Mouse (Mus musculus) liver, embryonic 14.5 days (tissue): ENCODE data around the gene Ddx5. TPM values are rescaled to one million over a fixed set of nuclear protein-coding genes. Genes with fewer than 3 reads are reported as not detected.

Source experiments
- ATAC-seq: fragments of 200-750 bp; cut with Nextera tagmentation; 2 replicates; pipeline ENCODE4 v1.8.0; 2017; ENCODE audit warnings: moderate number of reproducible peaks, mild to moderate bottlenecking, moderate library complexity; ENCODE audit not compliant: insufficient read depth
- DNase-seq, 3 experiments: peaks; one replicate each; pipeline ENCODE4 v3.0.0-alpha.2; 2012 to 2013; ENCODE audit warnings: low read depth in 3 of 3, low spot score in 3 of 3
- H3K27ac ChIP-seq: fragments of 300-500 bp; sonication (generic); 2 replicates; pipeline ENCODE4 v1.5.1; 2014; ENCODE audit warnings: moderate library complexity, mild to moderate bottlenecking, control low read depth, inconsistent platforms
- H3K27me3 ChIP-seq: fragments of 300-500 bp; sonication (generic); 2 replicates; pipeline ENCODE4 v1.6.1; 2014; ENCODE audit warnings: mild to moderate bottlenecking, low read length, moderate library complexity; ENCODE audit not compliant: control insufficient read depth, insufficient read depth
- H3K36me3 ChIP-seq: fragments of 300-500 bp; sonication (generic); replicated peaks from 2 replicates; pipeline ENCODE4 v1.6.1; 2014; ENCODE audit warnings: low read depth; ENCODE audit not compliant: control insufficient read depth, insufficient read depth
- H3K4me1 ChIP-seq, 2 experiments: fragments of 200-500 bp in 1 of 2; fragments of 300-500 bp in 1 of 2; sonication (generic) in 1 of 2; replicated peaks; 2 replicates each; pipeline ENCODE4 v1.6.1; 2012 to 2014; ENCODE audit warnings: antibody characterized with exemption in 1 of 2, inconsistent platforms in 1 of 2, low read length in 1 of 2; ENCODE audit not compliant: control insufficient read depth in 2 of 2, insufficient read depth in 2 of 2
- H3K4me2 ChIP-seq: fragments of 300-500 bp; sonication (generic); 2 replicates; pipeline ENCODE4 v1.6.1; 2014; ENCODE audit warnings: low read depth, mild to moderate bottlenecking, control low read depth, moderate library complexity
- H3K4me3 ChIP-seq, 2 experiments: fragments of 200-500 bp in 1 of 2; fragments of 300-500 bp in 1 of 2; sonication (generic) in 1 of 2; 2 replicates each; pipeline ENCODE4 v1.5.1; 2012 to 2014; ENCODE audit warnings: low read depth in 2 of 2, low read length in 2 of 2, mild to moderate bottlenecking in 2 of 2, control low read depth in 1 of 2, inconsistent platforms in 1 of 2, moderate library complexity in 1 of 2; ENCODE audit not compliant: insufficient read depth in 1 of 2
- H3K9ac ChIP-seq: fragments of 300-500 bp; sonication (generic); replicated peaks from 2 replicates; pipeline ENCODE4 v1.6.1; 2014; ENCODE audit warnings: mild to moderate bottlenecking, control low read depth, moderate library complexity
- H3K9me3 ChIP-seq: fragments of 300-500 bp; sonication (generic); 2 replicates; pipeline ENCODE4 v1.6.1; 2016; ENCODE audit warnings: low read length, mixed read lengths; ENCODE audit not compliant: control insufficient read depth
- CTCF ChIP-seq: IDR thresholded peaks from 2 replicates; pipeline ENCODE4 v1.5.1; 2016; ENCODE audit warnings: antibody characterized with exemption, low read depth, control low read depth
- EP300 ChIP-seq: IDR thresholded peaks from 2 replicates; pipeline ENCODE4 v1.6.1; 2016; ENCODE audit warnings: antibody characterized with exemption, low read depth
- WGBS: fragments of 180-500 bp; shearing (Covaris S2); extraction: QIAGEN DNeasy Blood & Tissue Kit; methylation state at CpG from one replicate; pipeline ENCODE4 v1.1.7; 2014; ENCODE audit not compliant: insufficient replicate concordance; 5-methylcytosine and 5-hydroxymethylcytosine counted together
- polyA plus RNA-seq, 2 experiments: library from polyadenylated mRNA; depleted of rRNA in 1 of 2; stranded (reverse) in 1 of 2; unstranded in 1 of 2; fragments of >200 nt; fragmentation: Nextera tagmentation in 1 of 2; extraction: Ambion mirVana in 1 of 2; gene quantifications; 2 replicates each; pipeline versions ENCODE4 v1.2.1 to v1.2.3; 2012 to 2014

Ddx5 gene
- polyA plus RNA-seq, 2 experiments = 122 to 138 TPM

DNA sequence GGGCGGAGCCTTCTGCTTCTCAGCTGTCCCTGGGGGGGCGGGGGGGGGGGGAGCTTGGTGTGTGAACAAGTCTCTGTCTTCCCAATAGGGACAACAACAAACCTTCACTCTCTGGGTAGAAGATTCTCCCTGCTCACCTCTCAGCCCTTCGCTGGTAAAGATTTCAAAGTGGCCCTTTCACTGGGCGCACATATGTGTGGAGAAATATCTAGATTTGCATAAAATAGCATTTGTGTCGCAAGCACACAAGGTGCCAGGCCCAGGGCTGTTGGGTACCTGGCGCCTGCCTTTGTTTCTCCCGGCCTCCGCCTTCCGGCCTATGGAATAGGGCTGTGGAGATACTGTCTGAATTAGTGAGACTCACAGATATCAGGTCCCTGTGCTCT is 26.2 kb downstream of the Ddx5 start:
- H3K27me3 ChIP-seq = no peaks in the 10 kb centered on the region
- H3K4me2 ChIP-seq = no peak overlapping the region
- WGBS = 47% methylated on average over 9 of the region's 9 CpGs
- TF ChIP-seq CTCF = no peak
- no peak for TF ChIP-seq EP300
- H3K9ac ChIP-seq = no peak overlapping the region
- H3K9me3 ChIP-seq = no peaks in the 10 kb centered on the region
- peaks cover 14% of the 10 kb centered on the region for H3K36me3 ChIP-seq
- no peak overlapping the region for H3K4me3 ChIP-seq
- no peak for ATAC-seq
- DNase-seq = no peak
- H3K4me1 ChIP-seq = peaks cover 0 to 13% of the 10 kb centered on the region in 2 experiments; a peak in 2 of 4 replicates
- H3K27ac ChIP-seq = no peak overlapping the region

DNA sequence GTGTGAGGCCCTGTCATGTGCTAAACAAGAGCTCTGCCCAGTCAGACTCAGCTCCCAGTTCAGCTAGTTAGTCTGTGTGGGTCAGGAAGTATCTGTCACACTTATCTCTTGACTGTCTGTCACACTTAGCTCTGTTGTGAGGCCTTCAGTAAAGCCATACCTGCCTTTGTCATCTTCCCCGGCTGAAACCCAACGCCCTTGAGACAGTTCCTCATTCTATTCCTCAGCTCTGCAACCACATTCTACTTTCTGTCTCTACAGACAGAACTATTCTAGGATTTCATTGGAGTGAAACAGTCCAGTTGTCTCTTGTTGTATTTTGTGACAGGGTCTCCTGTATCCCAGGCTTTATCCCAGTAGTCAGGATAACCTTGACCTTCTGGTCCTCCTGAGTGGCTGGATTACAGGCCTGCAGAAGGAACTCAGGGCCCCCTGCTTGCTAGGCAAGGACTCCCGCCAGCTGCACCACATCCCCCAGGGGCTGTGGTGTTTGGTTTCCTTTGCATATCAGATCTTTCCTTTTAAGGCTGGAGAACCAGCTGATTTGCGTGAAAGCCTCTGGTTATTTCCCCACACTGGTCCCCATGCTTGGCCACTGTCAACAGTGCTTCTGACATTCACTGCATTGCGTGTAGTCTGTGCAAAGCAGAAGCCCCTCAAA is 26.7 kb downstream of the Ddx5 start:
- Histone ChIP-seq H3K27ac (no peak overlapping the region), H3K9me3 (no peaks in the 10 kb centered on the region), H3K4me3 (no peak overlapping the region), H3K4me1 (peaks cover 0 to 16% of the 10 kb centered on the region in 2 experiments; a peak in 2 of 4 replicates), H3K4me2 (no peak overlapping the region), H3K27me3 (no peaks in the 10 kb centered on the region), H3K9ac (no peak overlapping the region), H3K36me3 (peaks cover 9% of the 10 kb centered on the region)
- WGBS = 10% methylated on average over 5 of the region's 5 CpGs
- ATAC-seq (0 out of 2 replicates have a peak, but pooled peaks have one; percentile 24), DNase-seq (no peak)
- TF ChIP-seq CTCF = no peak
- no peak for TF ChIP-seq EP300

GRCm38 (mm10) chr11:106760511-106760910 is 28.5 kb downstream of the Ddx5 start:
- ATAC-seq (no peak), DNase-seq (no peak)
- Histone ChIP-seq H3K27me3 (no peaks in the 10 kb centered on the region), H3K9ac (no peak overlapping the region), H3K4me1 (peaks cover 0 to 16% of the 10 kb centered on the region in 2 experiments; a peak in 2 of 4 replicates), H3K9me3 (no peaks in the 10 kb centered on the region), H3K36me3 (no peaks in the 10 kb centered on the region), H3K4me3 (no peak overlapping the region), H3K4me2 (no peak overlapping the region), H3K27ac (no peak overlapping the region)
- TF ChIP-seq CTCF (no peak), EP300 (no peak)
- 70% methylated on average over 5 of the region's 5 CpGs for WGBS

- H3K36me3 ChIP-seq = no peaks in the 10 kb centered on the region
- no peaks in the 10 kb centered on the region for H3K27me3 ChIP-seq
- DNase-seq (no peak), ATAC-seq (no peak)
- H3K9me3 ChIP-seq = no peaks in the 10 kb centered on the region
- TF ChIP-seq EP300 (no peak), CTCF (no peak)
- H3K27ac ChIP-seq = no peak overlapping the region
- H3K4me2 ChIP-seq = no peak overlapping the region
- H3K9ac ChIP-seq = no peak overlapping the region
- no peak overlapping the region for H3K4me3 ChIP-seq
- H3K4me1 ChIP-seq = peaks cover 0 to 16% of the 10 kb centered on the region in 2 experiments; a peak in 2 of 4 replicates
- WGBS = 53% methylated on average over 3 of the region's 3 CpGs
Measured at GRCm38 (mm10) chr11:106759028-106759427, 30.0 kb downstream of the Ddx5 start.

DNA sequence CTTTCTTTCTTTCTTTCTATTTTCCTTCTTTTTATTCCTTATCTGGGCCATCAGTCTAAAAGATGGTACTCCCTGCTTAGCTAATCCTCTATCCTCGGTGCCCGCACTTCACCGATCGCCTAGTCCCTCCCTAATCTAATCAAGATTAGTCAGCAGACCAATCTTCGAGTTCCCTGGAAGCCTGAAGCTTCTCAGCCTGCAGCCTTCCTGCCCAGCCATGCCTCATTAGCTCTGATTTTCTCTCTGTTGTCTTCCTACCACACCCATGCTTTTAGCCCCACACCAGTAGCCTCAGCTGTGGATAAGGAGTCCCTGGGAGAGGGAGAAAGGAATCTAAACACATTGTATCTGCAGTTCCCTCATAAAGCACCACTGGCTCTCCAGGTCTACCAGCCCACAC is 33.4 kb downstream of the Ddx5 start:
- peaks cover 0 to 12% of the 10 kb centered on the region in 2 experiments; a peak in 2 of 4 replicates for H3K4me1 ChIP-seq
- 49% methylated on average over 5 of the region's 5 CpGs for WGBS
- DNase-seq = no peak
- H3K27ac ChIP-seq = no peak overlapping the region
- TF ChIP-seq EP300 (no peak), CTCF (no peak)
- no peak for ATAC-seq
- no peak overlapping the region for H3K4me2 ChIP-seq
- H3K27me3 ChIP-seq = no peaks in the 10 kb centered on the region; the same call in 1 of the 2 replicates
- no peak overlapping the region for H3K4me3 ChIP-seq
- H3K36me3 ChIP-seq = no peaks in the 10 kb centered on the region
- no peaks in the 10 kb centered on the region for H3K9me3 ChIP-seq
- no peak overlapping the region for H3K9ac ChIP-seq
